Mouse (Mus musculus): ENCODE data around the gene St3gal6.

St3gal6 gene

DNA sequence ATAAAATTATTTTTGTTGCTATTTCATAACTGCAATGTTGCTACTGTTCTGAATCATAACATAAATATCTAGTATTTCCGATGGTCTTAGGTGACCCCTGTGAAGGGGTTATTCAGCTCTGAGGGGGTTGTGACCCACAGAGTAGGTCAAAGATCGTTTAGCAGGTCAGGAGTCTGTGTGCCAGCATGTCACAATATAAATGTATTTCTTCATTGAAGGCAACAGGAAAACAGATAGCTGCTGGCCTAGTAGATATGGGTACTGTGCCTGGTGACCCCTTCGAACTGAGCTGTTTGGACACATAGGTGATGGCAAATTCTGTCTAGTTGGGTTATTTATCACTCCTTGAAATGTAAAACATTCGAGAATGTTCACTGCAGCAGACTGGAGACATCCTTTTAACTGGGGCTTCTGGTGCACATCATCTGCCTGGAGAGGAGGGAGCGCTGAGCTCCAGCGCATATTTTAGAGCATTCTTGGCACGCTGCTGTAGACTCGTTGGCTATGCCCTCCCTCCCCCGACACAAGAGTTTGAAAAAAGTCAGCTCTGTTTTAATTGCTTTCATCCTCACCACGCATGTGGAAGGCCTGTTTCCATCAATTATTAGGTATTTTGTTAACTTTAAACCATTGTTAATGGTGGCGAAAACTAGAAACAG lies 102.2 kb downstream of the St3gal6 start:
- no peak for DNase-seq (ENCODE audit: low read depth)
